In the genomic region with DNA sequence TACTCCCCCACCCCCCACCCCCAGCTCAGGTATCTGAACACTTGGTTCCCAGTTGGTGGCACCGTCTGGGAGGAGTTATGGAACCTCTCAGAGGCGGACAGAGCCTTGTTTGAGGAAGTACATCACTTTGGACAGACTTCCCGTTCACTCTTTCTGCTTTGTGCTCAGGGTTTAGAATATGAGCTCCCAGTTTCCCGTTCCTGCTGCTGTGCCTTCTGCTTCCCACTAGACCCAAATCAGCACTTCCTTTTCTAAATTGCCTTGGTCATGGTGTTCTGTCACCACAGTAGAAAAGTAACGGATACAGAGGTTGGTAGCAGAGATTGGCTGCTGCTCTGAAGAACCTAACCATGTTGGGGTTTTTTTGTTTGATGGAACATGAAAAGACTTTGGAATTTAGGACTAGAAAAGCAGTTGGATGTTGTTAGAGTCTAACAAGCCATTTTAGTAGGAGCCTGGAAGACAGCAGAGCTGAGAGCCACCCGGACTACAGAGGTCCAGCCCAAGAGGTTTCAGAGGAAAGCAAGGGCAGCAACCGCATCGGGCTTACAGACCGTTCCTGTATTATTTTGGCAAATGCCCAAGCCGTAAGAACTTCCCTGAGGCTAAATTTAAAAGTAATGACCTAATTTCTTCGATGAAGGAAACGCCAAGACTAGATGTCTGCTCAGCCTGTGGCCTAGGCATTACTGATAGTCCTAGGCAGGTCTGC, we compare ENCODE assay signal across 10 mouse cellular contexts.
A peak's percentile ranks its signal among the peaks of the same experiment; 100 is the strongest.
DNase-seq lines count a peak whose midpoint lies in the region; ATAC-seq and TF ChIP-seq lines count a peak whose summit lies in the region.
"Had no signal": no experiment of that assay in that cellular context is flagged by ENCODE, and none has a peak within 500 bp of the region (broad histone marks: within the 10 kb centered on the region; RNA-seq: fewer than 3 reads in every experiment).

No protein-coding gene starts in this region.

- peaks cover 7% of the 10 kb centered on the region; the same call in 1 of the 2 replicates for H3K36me3 ChIP-seq in heart, embryonic 14.5 days (ENCODE audit: control insufficient read depth, insufficient read depth, low read length)
- no peaks in the 10 kb centered on the region for H3K36me3 ChIP-seq in lung, postnatal 0 days (ENCODE audit: insufficient read depth, low read length)
- H3K36me3 ChIP-seq in embryonic facial prominence, embryonic 15.5 days, result no peaks in the 10 kb centered on the region
- peaks cover 75% of the 10 kb centered on the region for H3K36me3 ChIP-seq in liver, postnatal 0 days (replicated peaks; ENCODE audit: insufficient read depth, low read length)
- H3K36me3 ChIP-seq: embryonic facial prominence, embryonic 12.5 days had no signal

- no peak overlapping the region for H3K4me2 ChIP-seq in heart, embryonic 14.5 days (ENCODE audit: low read length)
- H3K4me2 ChIP-seq in lung, postnatal 0 days (replicated peaks; ENCODE audit: low read depth, low read length), result no peak overlapping the region
- no peak overlapping the region for H3K4me2 ChIP-seq in embryonic facial prominence, embryonic 15.5 days (replicated peaks)
- no peak overlapping the region for H3K4me2 ChIP-seq in liver, postnatal 0 days (ENCODE audit: low read depth, low read length)
- H3K4me2 ChIP-seq: embryonic facial prominence, embryonic 12.5 days had no signal

- 42% methylated on average over 12 of the region's 12 CpGs for WGBS in heart, embryonic 14.5 days
- 37% methylated on average over 12 of the region's 12 CpGs for WGBS in lung, postnatal 0 days
- 35% methylated on average over 12 of the region's 12 CpGs for WGBS in embryonic facial prominence, embryonic 15.5 days
- 52% methylated on average over 12 of the region's 12 CpGs for WGBS in liver, postnatal 0 days (ENCODE audit: insufficient replicate concordance)

- H3K4me1 ChIP-seq in heart, embryonic 14.5 days (ENCODE audit: control insufficient read depth in 2 of 2, insufficient read depth in 2 of 2, low read length in 2 of 2), result peaks cover 2 to 6% of the 10 kb centered on the region in 2 experiments; a peak in 3 of 4 replicates
- no peaks in the 10 kb centered on the region for H3K4me1 ChIP-seq in lung, postnatal 0 days (ENCODE audit: insufficient read depth, low read depth, low read length)
- H3K4me1 ChIP-seq in embryonic facial prominence, embryonic 15.5 days, result peaks cover 6% of the 10 kb centered on the region; the same call in 1 of the 2 replicates
- H3K4me1 ChIP-seq in liver, postnatal 0 days (ENCODE audit: insufficient read depth), result no peaks in the 10 kb centered on the region

- DNase-seq in heart, postnatal 14 days, result no peak
- DNase-seq in lung, postnatal 0 days (ENCODE audit: low spot score), result peak; percentile 56
- no peak for DNase-seq in lung, postnatal 10 days
- DNase-seq in liver, postnatal 0 days, result no peak
- DNase-seq in cerebellum, adult 9-10 months, result no peak
- no peak for DNase-seq in embryo, embryonic 10 days (ENCODE audit: low spot score)
- DNase-seq: right cerebral cortex, postnatal 14 days had no signal

- peak overlapping the region; percentile 30 to 45; a peak in 2 of 4 replicates for H3K27ac ChIP-seq in heart, embryonic 14.5 days (replicated peaks in 1 of 2; ENCODE audit: control insufficient read depth in 1 of 2, insufficient read depth in 1 of 2, low read depth in 2 of 2, low read length in 2 of 2)
- no peak overlapping the region for H3K27ac ChIP-seq in lung, postnatal 0 days (ENCODE audit: low read length)
- 0 out of 2 replicates have a peak overlapping the region, but pooled peaks have one; percentile 28 for H3K27ac ChIP-seq in embryonic facial prominence, embryonic 15.5 days (replicated peaks)
- H3K27ac ChIP-seq in liver, postnatal 0 days (ENCODE audit: low read depth), result 0 out of 2 replicates have a peak overlapping the region, but pooled peaks have one; percentile 3
- H3K27ac ChIP-seq: embryonic facial prominence, embryonic 12.5 days had no signal

- no peaks in the 10 kb centered on the region for H3K9me3 ChIP-seq in heart, embryonic 14.5 days (ENCODE audit: control insufficient read depth, low read length)
- H3K9me3 ChIP-seq in lung, postnatal 0 days (ENCODE audit: low read length), result no peaks in the 10 kb centered on the region
- H3K9me3 ChIP-seq in embryonic facial prominence, embryonic 15.5 days (replicated peaks), result no peaks in the 10 kb centered on the region
- no peaks in the 10 kb centered on the region for H3K9me3 ChIP-seq in liver, postnatal 0 days (ENCODE audit: low read length)
- H3K9me3 ChIP-seq: embryonic facial prominence, embryonic 12.5 days had no signal

- H3K9ac ChIP-seq in heart, embryonic 14.5 days (ENCODE audit: low read length), result no peak overlapping the region
- no peak overlapping the region for H3K9ac ChIP-seq in lung, postnatal 0 days (replicated peaks; ENCODE audit: low read depth)
- no peak overlapping the region for H3K9ac ChIP-seq in embryonic facial prominence, embryonic 15.5 days
- H3K9ac ChIP-seq in liver, postnatal 0 days (replicated peaks), result no peak overlapping the region
- H3K9ac ChIP-seq: embryonic facial prominence, embryonic 12.5 days had no signal

- no peak for TF ChIP-seq EP300 in lung, postnatal 0 days (IDR thresholded peaks at IDR 0.05)
- TF ChIP-seq EP300 in liver, postnatal 0 days (IDR thresholded peaks at IDR 0.05; ENCODE audit: low read depth), result no peak

- no peaks in the 10 kb centered on the region for H3K27me3 ChIP-seq in heart, embryonic 14.5 days (ENCODE audit: control insufficient read depth, insufficient read depth, low read length)
- no peaks in the 10 kb centered on the region for H3K27me3 ChIP-seq in lung, postnatal 0 days (replicated peaks; ENCODE audit: insufficient read depth, low read length)
- no peaks in the 10 kb centered on the region for H3K27me3 ChIP-seq in embryonic facial prominence, embryonic 15.5 days
- H3K27me3 ChIP-seq in liver, postnatal 0 days (ENCODE audit: insufficient read depth, low read length), result no peaks in the 10 kb centered on the region
- H3K27me3 ChIP-seq: embryonic facial prominence, embryonic 12.5 days had no signal

- no peak for TF ChIP-seq CTCF in lung, postnatal 0 days (IDR thresholded peaks at IDR 0.05)
- TF ChIP-seq CTCF in liver, postnatal 0 days (IDR thresholded peaks at IDR 0.05; ENCODE audit: low read depth), result no peak

- no peak for ATAC-seq in heart, embryonic 14.5 days (ENCODE audit: insufficient number of reproducible peaks, insufficient read depth, low FRiP score, low read depth)
- no peak for ATAC-seq in lung, postnatal 0 days
- no peak for ATAC-seq in embryonic facial prominence, embryonic 15.5 days (ENCODE audit: insufficient number of reproducible peaks, low FRiP score, low TSS enrichment, low read depth)
- ATAC-seq in liver, postnatal 0 days, result no peak

- no peak overlapping the region for H3K4me3 ChIP-seq in heart, embryonic 14.5 days (ENCODE audit: control insufficient read depth in 1 of 2, insufficient read depth in 1 of 2, low read depth in 1 of 2, low read length in 2 of 2)
- H3K4me3 ChIP-seq in lung, postnatal 0 days (ENCODE audit: low read depth, low read length), result no peak overlapping the region
- H3K4me3 ChIP-seq in embryonic facial prominence, embryonic 15.5 days (replicated peaks), result no peak overlapping the region
- H3K4me3 ChIP-seq in liver, postnatal 0 days (ENCODE audit: low read depth, low read length), result no peak overlapping the region
- H3K4me3 ChIP-seq: embryonic facial prominence, embryonic 12.5 days had no signal

- intact Hi-C loops in heart, postnatal 14 days (cut with DNase I), result no loop called here
